Mouse (Mus musculus) MEL (cell line): ENCODE results near the gene Slc35c2. TPM values are rescaled to one million over a fixed set of nuclear protein-coding genes. Genes with fewer than 3 reads are reported as not detected.

Experiments
- DNase-seq: peaks from one replicate; pipeline ENCODE4 v3.0.0; 2011; ENCODE audit warnings: low read depth, low spot score
- H3K27ac ChIP-seq: 2 replicates; pipeline ENCODE4 v1.5.1; 2012; ENCODE audit warnings: low read depth, mild to moderate bottlenecking, control low read depth, low read length, moderate library complexity; ENCODE audit not compliant: control insufficient read depth
- H3K27me3 ChIP-seq, 2 experiments: fragments of 150-350 bp in 1 of 2; sonication (generic) in 1 of 2; 2 replicates each; pipeline ENCODE4 v1.6.1; 2012; ENCODE audit warnings: low read length in 2 of 2, mild to moderate bottlenecking in 2 of 2, improper control_type of control experiment in 1 of 2, moderate library complexity in 1 of 2; ENCODE audit not compliant: insufficient read depth in 2 of 2, control insufficient read depth in 1 of 2
- H3K36me3 ChIP-seq, 2 experiments: 2 replicates each; pipeline ENCODE4 v1.6.1; 2012 to 2014; ENCODE audit warnings: low read length in 2 of 2, improper control_type of control experiment in 1 of 2, inconsistent platforms in 1 of 2, mild to moderate bottlenecking in 1 of 2; ENCODE audit not compliant: insufficient read depth in 2 of 2, control insufficient read depth in 1 of 2
- H3K4me1 ChIP-seq, 2 experiments: fragments of 150-350 bp in 1 of 2; sonication (generic) in 1 of 2; 2 replicates each; pipeline ENCODE4 v1.6.1; 2012; ENCODE audit warnings: low read length in 2 of 2, improper control_type of control experiment in 1 of 2, mild to moderate bottlenecking in 1 of 2; ENCODE audit not compliant: insufficient read depth in 2 of 2, control insufficient read depth in 1 of 2
- H3K4me3 ChIP-seq, 2 experiments: fragments of 150-350 bp in 1 of 2; sonication (generic) in 1 of 2; 2 replicates each; pipeline ENCODE4 v1.5.1; 2012; ENCODE audit warnings: low read depth in 2 of 2, low read length in 2 of 2, mild to moderate bottlenecking in 2 of 2, moderate library complexity in 2 of 2, control low read depth in 1 of 2, improper control_type of control experiment in 1 of 2; ENCODE audit not compliant: control insufficient read depth in 1 of 2, insufficient read depth in 1 of 2
- H3K79me2 ChIP-seq: 2 replicates; pipeline ENCODE4 v1.6.1; 2012; ENCODE audit warnings: mild to moderate bottlenecking, low read length, moderate library complexity; ENCODE audit not compliant: control insufficient read depth, poor library complexity, insufficient read depth
- H3K9ac ChIP-seq: 2 replicates; pipeline ENCODE4 v1.6.1; 2012; ENCODE audit warnings: low read depth, mild to moderate bottlenecking, control low read depth, low read length, moderate library complexity; ENCODE audit not compliant: control insufficient read depth, poor library complexity, severe bottlenecking
- H3K9me3 ChIP-seq: fragments of 150-350 bp; sonication (generic); replicated peaks from 2 replicates; pipeline ENCODE4 v1.6.1; 2012; ENCODE audit warnings: mild to moderate bottlenecking, low read length, improper control_type of control experiment, moderate library complexity; ENCODE audit not compliant: insufficient read depth
- CHD1 ChIP-seq: IDR thresholded peaks from 2 replicates; pipeline ENCODE4 v1.6.1; 2012; ENCODE audit warnings: low read depth, mild to moderate bottlenecking, inconsistent platforms, low read length, improper control_type of control experiment
- ELF1 ChIP-seq: IDR thresholded peaks from 2 replicates; pipeline ENCODE4 v1.6.1; 2014; ENCODE audit warnings: low read depth, mild to moderate bottlenecking, inconsistent platforms, low read length, improper control_type of control experiment, moderate library complexity
- HCFC1 ChIP-seq: IDR thresholded peaks from 2 replicates; pipeline ENCODE4 v1.6.1; 2012; ENCODE audit warnings: low read depth, mild to moderate bottlenecking, inconsistent platforms, low read length, improper control_type of control experiment, moderate library complexity
- MAZ ChIP-seq: IDR thresholded peaks from 2 replicates; pipeline ENCODE4 v1.6.1; 2012; ENCODE audit warnings: low read depth, mild to moderate bottlenecking, inconsistent platforms, low read length, improper control_type of control experiment
- MEF2A ChIP-seq: IDR thresholded peaks from 2 replicates; pipeline ENCODE4 v1.6.1; 2014; ENCODE audit warnings: low read depth, mild to moderate bottlenecking, inconsistent platforms, low read length, improper control_type of control experiment; ENCODE audit not compliant: poor library complexity, insufficient replicate concordance, severe bottlenecking; ENCODE audit errors: extremely low read depth
- MXI1 ChIP-seq: IDR thresholded peaks from 2 replicates; pipeline ENCODE4 v1.6.1; 2011; ENCODE audit warnings: mild to moderate bottlenecking, low read depth, low read length, improper control_type of control experiment
- MYC ChIP-seq: IDR thresholded peaks from 2 replicates; pipeline ENCODE4 v1.6.1; 2011; ENCODE audit warnings: low read depth, mild to moderate bottlenecking, low read length, improper control_type of control experiment, moderate library complexity
- NELFE ChIP-seq: IDR thresholded peaks from 2 replicates; pipeline ENCODE4 v1.6.1; 2011; ENCODE audit warnings: low read depth, low read length, improper control_type of control experiment
- POLR2A ChIP-seq, 2 experiments: IDR thresholded peaks; 2 replicates each; pipeline ENCODE4 v1.6.1; 2011 to 2012; ENCODE audit warnings: low read length in 2 of 2, mild to moderate bottlenecking in 2 of 2, control low read depth in 1 of 2, improper control_type of control experiment in 1 of 2, low read depth in 1 of 2, moderate library complexity in 1 of 2; ENCODE audit not compliant: control insufficient read depth in 1 of 2, insufficient read depth in 1 of 2, poor library complexity in 1 of 2
- POLR2AphosphoS2 ChIP-seq: IDR thresholded peaks from 2 replicates; pipeline ENCODE4 v1.6.1; 2011; ENCODE audit warnings: low read length, improper control_type of control experiment
- SIN3A ChIP-seq: IDR thresholded peaks from 2 replicates; pipeline ENCODE4 v1.6.1; 2012; ENCODE audit warnings: low read length, improper control_type of control experiment, inconsistent platforms
- TBP ChIP-seq: IDR thresholded peaks from 2 replicates; pipeline ENCODE4 v1.8.0; 2011; ENCODE audit warnings: low read depth, low read length, improper control_type of control experiment
- USF1 ChIP-seq: IDR thresholded peaks from 2 replicates; pipeline ENCODE4 v1.6.1; 2014; ENCODE audit warnings: low read depth, mild to moderate bottlenecking, inconsistent platforms, low read length, improper control_type of control experiment, moderate library complexity
- USF2 ChIP-seq, 2 experiments: IDR thresholded peaks; 2 replicates each; pipeline ENCODE4 v1.6.1; 2011 to 2012; ENCODE audit warnings: improper control_type of control experiment in 2 of 2, low read length in 2 of 2, borderline replicate concordance in 1 of 2, inconsistent platforms in 1 of 2, low read depth in 1 of 2, mild to moderate bottlenecking in 1 of 2; ENCODE audit not compliant: insufficient read depth in 1 of 2
- ZC3H11A ChIP-seq: IDR thresholded peaks from 2 replicates; pipeline ENCODE4 v1.6.1; 2012; ENCODE audit warnings: low read depth, mild to moderate bottlenecking, inconsistent platforms, low read length, improper control_type of control experiment
- ZKSCAN1 ChIP-seq: IDR thresholded peaks from 2 replicates; pipeline ENCODE4 v1.6.1; 2012; ENCODE audit warnings: low read depth, mild to moderate bottlenecking, inconsistent platforms, low read length, improper control_type of control experiment, moderate library complexity
- ZMIZ1 ChIP-seq: IDR thresholded peaks from 2 replicates; pipeline ENCODE4 v1.6.1; 2012; ENCODE audit warnings: low read depth, mild to moderate bottlenecking, inconsistent platforms, low read length, improper control_type of control experiment, moderate library complexity
- polyA plus RNA-seq, 2 experiments: library from polyadenylated mRNA; stranded (reverse) in 1 of 2; unstranded in 1 of 2; fragments of >175 nt in 1 of 2; fragments of >200 nt in 1 of 2; gene quantifications; 2 replicates each; pipeline versions ENCODE4 v1.2.1 to v1.2.4; 2012; ENCODE audit warnings: low replicate concordance in 2 of 2, low read depth in 1 of 2; ENCODE audit not compliant: insufficient read length in 2 of 2, insufficient read depth in 1 of 2, missing spikeins in 1 of 2
- total RNA-seq: library from RNA; depleted of rRNA; stranded (reverse); fragments of 300-350 nt; gene quantifications from 2 replicates; pipeline ENCODE4 v1.2.3, GENCODE M21; 2012

Slc35c2 gene
- total and polyA plus RNA-seq, 3 experiments, result 64.9 to 121 TPM; not detected in 1

DNA sequence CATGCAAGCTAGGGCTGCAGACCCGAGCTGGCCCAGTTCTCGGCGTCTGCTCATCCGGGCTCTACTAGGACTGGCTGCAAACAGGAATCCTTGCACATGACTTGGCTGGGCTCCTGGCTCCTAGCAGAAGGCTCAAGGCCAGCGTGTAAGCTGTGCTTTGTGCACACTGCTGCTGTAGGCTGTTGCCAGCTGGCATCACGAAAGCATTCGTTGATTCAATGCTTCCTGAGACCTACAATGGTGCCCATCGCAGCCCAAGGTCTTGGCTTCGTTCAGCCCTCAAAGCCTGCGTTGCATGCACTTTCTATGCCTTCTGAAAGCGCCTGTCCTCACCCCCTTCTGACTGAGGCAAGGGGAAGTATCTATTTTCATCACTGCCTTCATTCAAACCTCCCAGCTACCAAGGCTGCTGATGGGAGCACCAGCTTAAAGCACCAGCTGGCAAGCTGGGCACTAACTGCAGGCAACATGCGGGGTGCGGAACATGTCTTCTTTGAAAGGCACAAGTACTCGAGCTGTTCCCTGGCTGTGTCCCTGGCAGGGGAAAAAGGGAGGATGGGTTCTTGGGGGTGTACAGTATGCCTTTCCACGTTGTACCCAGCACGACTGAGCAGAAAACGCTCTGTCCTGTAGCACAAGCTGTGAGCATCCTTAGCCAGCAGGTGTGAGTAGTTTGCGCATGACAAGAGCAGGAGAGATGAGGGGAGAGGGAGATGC is 804 bp upstream of the Slc35c2 start:
- no peak overlapping the region for H3K27ac ChIP-seq
- no peaks in the 10 kb centered on the region for H3K9me3 ChIP-seq
- peak; percentile 12 for DNase-seq
- no peaks in the 10 kb centered on the region for H3K27me3 ChIP-seq
- H3K79me2 ChIP-seq, result peaks cover 7% of the 10 kb centered on the region; the same call in 1 of the 2 replicates
- peaks cover 3 to 17% of the 10 kb centered on the region in 2 experiments for H3K4me1 ChIP-seq
- TF ChIP-seq MEF2A (no peak), NELFE (no peak), ZKSCAN1 (no peak), TBP (no peak), ELF1 (no peak), POLR2AphosphoS2 (no peak), USF1 (no peak), USF2 (IDR thresholded peaks at IDR 0.05; ENCODE audit: borderline replicate concordance in 1 of 2, insufficient read depth in 1 of 2, low read depth in 1 of 2, low read length in 2 of 2) (no peak), ZMIZ1 (no peak), MAZ (no peak), ZC3H11A (no peak)
- TF ChIP-seq, all 39 proteins: peak for 0
- Histone ChIP-seq H3K4me3 (no peak overlapping the region), H3K36me3 (peaks cover 0 to 2% of the 10 kb centered on the region in 2 experiments; a peak in 2 of 4 replicates), H3K9ac (no peak overlapping the region)

DNA sequence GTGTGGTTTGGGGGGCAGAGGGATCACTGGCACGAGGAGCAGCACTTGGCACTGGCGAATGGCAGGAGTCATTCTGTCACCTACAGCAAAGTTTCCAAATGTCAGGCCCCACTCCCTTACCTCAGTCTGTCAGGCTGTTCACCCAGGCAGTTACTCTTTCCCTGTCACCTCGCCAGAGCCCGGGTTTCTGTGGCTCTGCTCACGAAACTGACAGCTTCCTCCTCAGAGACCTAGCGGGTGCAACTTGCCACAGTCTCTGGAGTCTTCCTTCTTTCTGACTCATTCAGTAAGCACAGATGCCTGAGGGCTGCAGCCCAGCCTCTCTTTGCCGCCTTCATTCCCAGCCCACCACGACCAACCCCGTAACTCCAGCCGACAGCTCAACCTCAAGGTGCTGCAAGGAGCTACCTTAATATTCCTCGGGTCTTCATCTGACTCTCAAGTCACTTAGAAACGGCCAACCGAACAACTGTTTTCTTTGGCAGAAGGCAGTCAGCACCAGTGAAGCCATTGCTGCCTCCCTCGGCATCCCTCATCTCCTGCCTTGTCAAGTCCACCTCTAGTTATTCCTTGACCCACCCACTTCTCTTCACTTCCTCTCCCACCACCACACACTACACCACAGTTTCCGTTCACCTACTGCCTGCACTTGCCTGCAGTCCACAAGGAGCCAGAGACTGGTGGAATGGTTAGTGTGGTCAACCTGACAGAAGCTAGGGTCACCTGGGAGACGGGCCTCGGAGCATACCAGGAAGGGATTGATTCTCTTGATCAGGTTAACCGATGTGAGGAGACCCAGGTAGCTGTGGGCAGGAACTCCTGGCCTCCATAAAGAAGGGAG is 1.1 kb downstream of the Slc35c2 start:
- Histone ChIP-seq H3K27me3 (no peaks in the 10 kb centered on the region), H3K9ac (peak overlapping the region; percentile 80), H3K27ac (peak overlapping the region; percentile 56), H3K36me3 (peaks cover 0 to 2% of the 10 kb centered on the region in 2 experiments; a peak in 2 of 4 replicates), H3K4me1 (peaks cover 3 to 22% of the 10 kb centered on the region in 2 experiments), H3K9me3 (no peaks in the 10 kb centered on the region)
- peak; percentile 77 for DNase-seq
- TF ChIP-seq MXI1 (peak; percentile 44; the same call in 1 of the 2 replicates), MYC (no peak), HCFC1 (0 out of 2 replicates have a peak, but pooled peaks have one; percentile 25), POLR2AphosphoS2 (peak; percentile 36; the same call in 1 of the 2 replicates), POLR2A (IDR thresholded peaks at IDR 0.05; ENCODE audit: control insufficient read depth in 1 of 2, insufficient read depth in 1 of 2, low read depth in 1 of 2, low read length in 2 of 2, poor library complexity in 1 of 2) (peak; percentile 18 to 23; a peak in 1 of 4 replicates), SIN3A (peak; percentile 30; the same call in 1 of the 2 replicates), CHD1 (no peak)
- TF ChIP-seq, all 39 proteins: peak for 5
- peak overlapping the region; percentile 82 to 92 for H3K4me3 ChIP-seq
- peaks cover 7% of the 10 kb centered on the region; the same call in 1 of the 2 replicates for H3K79me2 ChIP-seq
